Mouse (Mus musculus) subcutaneous adipose tissue, adult 2 months (tissue): ENCODE results near the gene Tmed10. TPM values are rescaled to one million over a fixed set of nuclear protein-coding genes. Genes with fewer than 3 reads are reported as not detected.

Experiments
- polyA plus RNA-seq: library from polyadenylated mRNA; depleted of rRNA; stranded (reverse); fragments of >200 nt; gene quantifications from 2 replicates; pipeline ENCODE4 v1.2.3, GENCODE M21; 2012; ENCODE audit warnings: low replicate concordance; rRNA removed

Gene Tmed10
- polyA plus RNA-seq, result 189 and 236 TPM in 2 replicates

GRCm38 (mm10) chr12:85374561-85375272, at the start of gene Tmed10:
TSS of gene Tmed10 (minus strand) at chr12:85374847.

GRCm38 (mm10) chr12:85339243-85339729, 35.4 kb downstream of the Tmed10 start, which contains the start of gene Nek9:
TSS of gene Nek9 (minus strand) at chr12:85339362.

Other genes starting within 250 kb of the Tmed10 start
- gene Rps6kl1, start 223.6 kb downstream of the Tmed10 start, polyA plus RNA-seq, result 2.2 and 5.1 TPM in 2 replicates
- gene Pgf, start 197.1 kb downstream of the Tmed10 start, polyA plus RNA-seq, result 3.5 and 4.5 TPM in 2 replicates
- gene Eif2b2, start 155.4 kb downstream of the Tmed10 start, polyA plus RNA-seq, result 94.5 and 97.0 TPM in 2 replicates
- 5.9 and 7.9 TPM in 2 replicates for gene Mlh3, start 104.2 kb downstream of the Tmed10 start, polyA plus RNA-seq
- gene Acyp1, start 86.4 kb downstream of the Tmed10 start, polyA plus RNA-seq, result 7.2 and 8.9 TPM in 2 replicates
- gene Zc2hc1c, start 86.3 kb downstream of the Tmed10 start, polyA plus RNA-seq, result 0.32 and 2.3 TPM in 2 replicates
- 40.6 and 49.8 TPM in 2 replicates for gene Nek9, start 35.5 kb downstream of the Tmed10 start, polyA plus RNA-seq
- 9.2 and 18.1 TPM in 2 replicates for gene Fos, start 99.0 kb upstream of the Tmed10 start, polyA plus RNA-seq
- gene Jdp2, start 224.2 kb upstream of the Tmed10 start, polyA plus RNA-seq, result 14.6 and 19.2 TPM in 2 replicates